Mouse (Mus musculus) yolk sac, embryonic 10.5 days (tissue): ENCODE data around the gene Laptm5.

ENCODE experiments used
- DNase-seq: peaks from one replicate; pipeline ENCODE4 v3.0.0-alpha.2; 2017; ENCODE audit warnings: low spot score

Gene Laptm5

GRCm38 (mm10) chr4:130899782-130900427 is 13.0 kb upstream of the Laptm5 start:
- no peak for DNase-seq

- no peak for DNase-seq
These were observed 12.2 kb upstream of the Laptm5 start for GRCm38 (mm10) chr4:130900746-130901145.

GRCm38 (mm10) chr4:130902289-130902781 is 10.6 kb upstream of the Laptm5 start:
- DNase-seq: peak; percentile 37

- no peak for DNase-seq
These were observed 7.9 kb upstream of the Laptm5 start for GRCm38 (mm10) chr4:130905025-130905424.

- no peak for DNase-seq
These were observed 7.0 kb upstream of the Laptm5 start for GRCm38 (mm10) chr4:130905882-130906281.

- DNase-seq: no peak
These were observed 6.6 kb upstream of the Laptm5 start for GRCm38 (mm10) chr4:130906296-130906695.

- no peak for DNase-seq
These were observed 5.5 kb upstream of the Laptm5 start for GRCm38 (mm10) chr4:130907200-130908069.

- no peak for DNase-seq
These were observed 4.8 kb upstream of the Laptm5 start for GRCm38 (mm10) chr4:130908133-130908532.

- no peak for DNase-seq
These were observed 3.6 kb upstream of the Laptm5 start for GRCm38 (mm10) chr4:130909167-130909874.

- no peak for DNase-seq
These were observed 2.3 kb upstream of the Laptm5 start for GRCm38 (mm10) chr4:130910666-130911065.

- DNase-seq: no peak
These were observed 299 bp upstream of the Laptm5 start for GRCm38 (mm10) chr4:130912626-130913025.

- DNase-seq: no peak
These were observed 586 bp downstream of the Laptm5 start for GRCm38 (mm10) chr4:130913511-130913910.

GRCm38 (mm10) chr4:130914011-130914410 is 1.1 kb downstream of the Laptm5 start:
- DNase-seq: no peak

- DNase-seq: no peak
These were observed 1.6 kb downstream of the Laptm5 start for GRCm38 (mm10) chr4:130914527-130914926.

- no peak for DNase-seq
These were observed 2.2 kb downstream of the Laptm5 start for GRCm38 (mm10) chr4:130915006-130915667.

GRCm38 (mm10) chr4:130915668-130916035 is 2.7 kb downstream of the Laptm5 start:
- DNase-seq: no peak

- DNase-seq: no peak
These were observed 3.7 kb downstream of the Laptm5 start for GRCm38 (mm10) chr4:130916639-130917038.

GRCm38 (mm10) chr4:130917564-130917963 is 4.6 kb downstream of the Laptm5 start:
- DNase-seq: no peak

GRCm38 (mm10) chr4:130918805-130919749 is 6.2 kb downstream of the Laptm5 start:
- DNase-seq: no peak

GRCm38 (mm10) chr4:130919750-130920356 is 6.9 kb downstream of the Laptm5 start:
- DNase-seq: no peak
